Mouse (Mus musculus) stomach, postnatal 0 days (tissue): ENCODE data around the gene Emc10.

Experiments used
- CTCF ChIP-seq: IDR thresholded peaks from 2 replicates; pipeline ENCODE4 v1.5.1; 2016; ENCODE audit warnings: antibody characterized with exemption, low read depth, mild to moderate bottlenecking, moderate library complexity
- EP300 ChIP-seq: optimal IDR thresholded peaks from 2 replicates; pipeline ENCODE3; 2016; ENCODE audit warnings: antibody characterized with exemption

DNA sequence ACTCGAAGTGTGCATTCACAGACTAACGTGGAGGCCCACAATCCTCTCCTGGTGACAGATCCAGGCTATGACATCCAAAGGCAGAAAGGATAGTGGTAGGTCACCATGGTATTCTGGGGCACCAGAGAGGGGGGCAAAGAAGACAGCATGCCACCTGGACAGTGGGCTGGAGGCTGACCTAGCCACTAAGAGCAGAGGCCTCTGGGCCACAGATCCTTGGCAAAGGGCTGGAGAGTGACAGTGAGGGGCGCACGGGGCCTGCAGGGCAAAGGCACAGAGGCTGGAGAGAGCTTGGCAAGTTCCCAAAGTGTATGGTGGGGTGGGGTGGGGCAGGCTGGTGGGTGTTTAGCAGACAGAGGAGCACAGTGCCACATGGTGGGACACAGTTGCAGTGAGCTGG, 6.0 kb downstream of the Emc10 start:
- TF ChIP-seq EP300 (no peak), CTCF (no peak)
